Mouse (Mus musculus): ENCODE measurements around the gene Cpm. TPM values are rescaled to one million over a fixed set of nuclear protein-coding genes. Genes with fewer than 3 reads are reported as not detected.
"Not testable (repeated sequence)": the region's sequence is repeated elsewhere in the genome, so short reads cannot be mapped to it uniquely, and the experiment has no call there.

Gene Cpm
- polyA plus RNA-seq, 2 experiments = 24.4 to 41.6 TPM

GRCm38 (mm10) chr10:117587335-117587734 is 42.0 kb upstream of the Cpm start:
- Histone ChIP-seq H3K9me3 (ENCODE audit: control insufficient read depth, low read length) (no peaks in the 10 kb centered on the region), H3K4me1 (ENCODE audit: control insufficient read depth, insufficient read depth, low read length) (peaks cover 20% of the 10 kb centered on the region), H3K4me3 (replicated peaks; ENCODE audit: low read length) (no peak overlapping the region), H3K27me3 (ENCODE audit: control insufficient read depth, insufficient read depth, low read length) (no peaks in the 10 kb centered on the region), H3K36me3 (ENCODE audit: control insufficient read depth, insufficient read depth, low read length) (no peaks in the 10 kb centered on the region), H3K9ac (ENCODE audit: low read depth, low read length, severe bottlenecking) (no peak overlapping the region), H3K27ac (replicated peaks; ENCODE audit: low read depth, low read length) (no peak overlapping the region; the same call in 1 of the 2 replicates), H3K4me2 (replicated peaks; ENCODE audit: low read depth, low read length, severe bottlenecking) (no peak overlapping the region)
- no peak for TF ChIP-seq POLR2A (IDR thresholded peaks at IDR 0.05; ENCODE audit: borderline replicate concordance, extremely low read depth, insufficient read depth, insufficient read length)
- 78% methylated on average over 10 of the region's 10 CpGs for WGBS
- no peak for ATAC-seq (ENCODE audit: low FRiP score, low read depth)
- DNase-seq (ENCODE audit: low spot score) = no peak

GRCm38 (mm10) chr10:117588416-117589143 is 40.7 kb upstream of the Cpm start:
- not testable (repeated sequence) for H3K9me3 ChIP-seq (ENCODE audit: control insufficient read depth, low read length); ATAC-seq (ENCODE audit: low FRiP score, low read depth); H3K4me3 ChIP-seq (replicated peaks; ENCODE audit: low read length); H3K27me3 ChIP-seq (ENCODE audit: control insufficient read depth, insufficient read depth, low read length); H3K27ac ChIP-seq (replicated peaks; ENCODE audit: low read depth, low read length); DNase-seq (ENCODE audit: low spot score); H3K4me2 ChIP-seq (replicated peaks; ENCODE audit: low read depth, low read length, severe bottlenecking); H3K36me3 ChIP-seq (ENCODE audit: control insufficient read depth, insufficient read depth, low read length); H3K9ac ChIP-seq (ENCODE audit: low read depth, low read length, severe bottlenecking)
- WGBS = 85% methylated on average over 10 of the region's 11 CpGs
- H3K4me1 ChIP-seq (ENCODE audit: control insufficient read depth, insufficient read depth, low read length) = peaks cover 13% of the 10 kb centered on the region

- H3K4me1 ChIP-seq (ENCODE audit: control insufficient read depth, insufficient read depth, low read length) = peaks cover 7% of the 10 kb centered on the region
- no peak overlapping the region for H3K4me3 ChIP-seq (replicated peaks; ENCODE audit: low read length)
- TF ChIP-seq POLR2A (IDR thresholded peaks at IDR 0.05; ENCODE audit: borderline replicate concordance, extremely low read depth, insufficient read depth, insufficient read length) = no peak
- no peak overlapping the region for H3K4me2 ChIP-seq (replicated peaks; ENCODE audit: low read depth, low read length, severe bottlenecking)
- H3K9ac ChIP-seq (ENCODE audit: low read depth, low read length, severe bottlenecking) = no peak overlapping the region
- H3K27me3 ChIP-seq (ENCODE audit: control insufficient read depth, insufficient read depth, low read length) = no peaks in the 10 kb centered on the region
- WGBS = 81% methylated on average over 8 of the region's 8 CpGs
- no peak overlapping the region for H3K27ac ChIP-seq (replicated peaks; ENCODE audit: low read depth, low read length)
- no peaks in the 10 kb centered on the region for H3K36me3 ChIP-seq (ENCODE audit: control insufficient read depth, insufficient read depth, low read length)
- no peaks in the 10 kb centered on the region for H3K9me3 ChIP-seq (ENCODE audit: control insufficient read depth, low read length)
- ATAC-seq (ENCODE audit: low FRiP score, low read depth) (no peak), DNase-seq (ENCODE audit: low spot score) (no peak)
These were observed 40.0 kb upstream of the Cpm start for GRCm38 (mm10) chr10:117589144-117589940.

DNA sequence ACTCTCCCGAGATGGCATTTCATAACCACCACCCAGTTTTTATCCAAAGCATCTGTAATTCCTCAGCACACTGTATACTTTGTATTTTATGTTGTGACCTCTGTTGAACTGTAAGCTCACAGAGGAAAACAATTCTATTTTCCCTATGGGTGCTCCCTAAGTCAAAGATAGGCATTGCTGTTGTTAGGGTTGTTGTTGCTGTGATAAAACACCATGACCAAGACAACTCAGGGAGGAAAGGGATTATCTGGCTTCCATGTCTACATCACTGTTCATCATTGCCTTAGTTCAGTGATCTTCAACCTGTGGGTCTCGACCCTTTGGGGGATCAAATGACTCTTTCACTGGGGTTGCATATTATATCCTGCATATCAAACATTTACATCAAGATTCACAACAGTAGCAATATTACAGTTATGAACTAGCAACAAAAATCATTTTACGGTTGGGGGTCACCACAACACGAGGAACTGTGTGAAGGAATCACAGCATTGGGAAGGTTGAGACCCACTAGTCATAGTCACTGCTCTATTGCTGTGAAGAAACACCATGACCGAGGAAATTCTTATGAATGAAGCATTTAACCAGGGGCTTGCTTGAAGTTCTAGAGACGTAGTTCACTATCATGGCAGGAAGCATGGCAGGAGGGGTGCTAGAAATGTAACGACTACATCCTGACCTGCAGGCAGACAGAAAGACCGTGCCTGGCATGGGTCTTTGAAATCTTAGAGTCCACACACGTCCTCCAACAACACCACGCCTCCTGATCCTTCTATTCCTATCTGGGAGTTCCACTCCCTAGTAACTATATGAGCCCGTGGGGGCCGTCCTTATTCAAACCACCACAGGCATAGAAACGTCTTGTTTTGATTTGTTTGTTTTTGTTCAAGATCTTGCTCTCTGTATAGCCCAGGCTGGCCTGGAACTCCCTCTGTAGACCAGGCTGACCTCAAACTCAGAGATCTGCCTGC is 38.7 kb upstream of the Cpm start:
- ATAC-seq (ENCODE audit: low FRiP score, low read depth) (no peak), DNase-seq (ENCODE audit: low spot score) (no peak)
- H3K9ac ChIP-seq (ENCODE audit: low read depth, low read length, severe bottlenecking) = no peak overlapping the region
- no peak overlapping the region for H3K27ac ChIP-seq (replicated peaks; ENCODE audit: low read depth, low read length)
- H3K4me3 ChIP-seq (replicated peaks; ENCODE audit: low read length) = no peak overlapping the region
- no peak overlapping the region for H3K4me2 ChIP-seq (replicated peaks; ENCODE audit: low read depth, low read length, severe bottlenecking)
- no peaks in the 10 kb centered on the region for H3K9me3 ChIP-seq (ENCODE audit: control insufficient read depth, low read length)
- H3K36me3 ChIP-seq (ENCODE audit: control insufficient read depth, insufficient read depth, low read length) = no peaks in the 10 kb centered on the region
- no peaks in the 10 kb centered on the region for H3K27me3 ChIP-seq (ENCODE audit: control insufficient read depth, insufficient read depth, low read length)
- TF ChIP-seq POLR2A (IDR thresholded peaks at IDR 0.05; ENCODE audit: borderline replicate concordance, extremely low read depth, insufficient read depth, insufficient read length) = no peak
- 50% methylated on average over 13 of the region's 13 CpGs for WGBS
- H3K4me1 ChIP-seq (ENCODE audit: control insufficient read depth, insufficient read depth, low read length) = peaks cover 6% of the 10 kb centered on the region

DNA sequence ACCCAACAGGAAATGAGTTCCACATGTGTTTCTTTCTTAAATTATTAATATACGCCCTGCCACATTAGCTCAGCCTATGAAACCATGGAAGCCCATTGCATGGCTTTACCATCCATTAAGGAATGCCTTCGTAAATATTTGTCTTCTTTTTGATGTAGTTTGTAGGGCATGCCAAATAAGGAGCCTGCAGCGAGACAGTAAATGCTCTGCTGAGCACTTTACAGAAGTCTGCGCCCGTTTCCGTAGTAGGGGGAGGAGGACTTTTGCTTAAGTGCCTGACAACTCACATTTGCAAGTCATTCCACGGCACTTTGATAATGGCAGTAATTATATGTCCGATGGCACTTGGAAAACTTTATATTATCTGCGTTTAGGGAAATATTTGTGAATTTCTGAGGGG is 37.5 kb upstream of the Cpm start:
- DNase-seq (ENCODE audit: low spot score) (no peak), ATAC-seq (ENCODE audit: low FRiP score, low read depth) (no peak)
- H3K4me1 ChIP-seq (ENCODE audit: control insufficient read depth, insufficient read depth, low read length) = peaks cover 6% of the 10 kb centered on the region
- H3K9me3 ChIP-seq (ENCODE audit: control insufficient read depth, low read length) = no peaks in the 10 kb centered on the region
- 16% methylated on average over 9 of the region's 9 CpGs for WGBS
- no peaks in the 10 kb centered on the region for H3K36me3 ChIP-seq (ENCODE audit: control insufficient read depth, insufficient read depth, low read length)
- H3K27me3 ChIP-seq (ENCODE audit: control insufficient read depth, insufficient read depth, low read length) = no peaks in the 10 kb centered on the region
- no peak overlapping the region for H3K9ac ChIP-seq (ENCODE audit: low read depth, low read length, severe bottlenecking)
- H3K4me3 ChIP-seq (replicated peaks; ENCODE audit: low read length) = no peak overlapping the region
- TF ChIP-seq POLR2A (IDR thresholded peaks at IDR 0.05; ENCODE audit: borderline replicate concordance, extremely low read depth, insufficient read depth, insufficient read length) = no peak
- H3K4me2 ChIP-seq (replicated peaks; ENCODE audit: low read depth, low read length, severe bottlenecking) = 0 out of 2 replicates have a peak overlapping the region, but pooled peaks have one; percentile 21
- H3K27ac ChIP-seq (replicated peaks; ENCODE audit: low read depth, low read length) = no peak overlapping the region
